Mouse (Mus musculus) forebrain, embryonic 11.5 days (tissue): Measurements from ENCODE around the gene Snrpa1. TPM values are rescaled to one million over a fixed set of nuclear protein-coding genes. Genes with fewer than 3 reads are reported as not detected.

Experiments used
- ATAC-seq: fragments of 200-750 bp; cut with Nextera tagmentation; replicated peaks from 2 replicates; pipeline ENCODE4 v1.8.0; 2017; ENCODE audit warnings: moderate TSS enrichment; ENCODE audit not compliant: low FRiP score
- DNase-seq: peaks from one replicate; pipeline ENCODE4 v3.0.0-alpha.2; 2017; ENCODE audit warnings: low spot score
- H3K27ac ChIP-seq: fragments of 300-500 bp; sonication (generic); 2 replicates; pipeline ENCODE4 v1.5.1; 2014; ENCODE audit warnings: low read depth, low read length
- H3K27me3 ChIP-seq: fragments of 300-500 bp; sonication (generic); 2 replicates; pipeline ENCODE4 v1.6.1; 2014; ENCODE audit warnings: mild to moderate bottlenecking, low read length, mixed read lengths; ENCODE audit not compliant: control insufficient read depth, insufficient read depth
- H3K36me3 ChIP-seq: fragments of 300-500 bp; sonication (generic); 2 replicates; pipeline ENCODE4 v1.6.1; 2014; ENCODE audit warnings: mild to moderate bottlenecking, low read length, moderate library complexity, mixed read lengths; ENCODE audit not compliant: control insufficient read depth, insufficient read depth
- H3K4me1 ChIP-seq: fragments of 300-500 bp; sonication (generic); replicated peaks from 2 replicates; pipeline ENCODE4 v1.6.1; 2014; ENCODE audit warnings: low read length, mixed read lengths; ENCODE audit not compliant: control insufficient read depth, insufficient read depth
- H3K4me2 ChIP-seq: fragments of 300-500 bp; sonication (generic); 2 replicates; pipeline ENCODE4 v1.6.1; 2014; ENCODE audit warnings: low read depth, mild to moderate bottlenecking, low read length, moderate library complexity, mixed read lengths; ENCODE audit not compliant: severe bottlenecking
- H3K4me3 ChIP-seq: fragments of 300-500 bp; sonication (generic); 2 replicates; pipeline ENCODE4 v1.5.1; 2014; ENCODE audit warnings: low read depth, low read length
- H3K9ac ChIP-seq: fragments of 300-500 bp; sonication (generic); 2 replicates; pipeline ENCODE4 v1.6.1; 2014; ENCODE audit warnings: low read length
- H3K9me3 ChIP-seq: fragments of 300-500 bp; sonication (generic); 2 replicates; pipeline ENCODE4 v1.6.1; 2016; ENCODE audit warnings: low read length, mixed read lengths; ENCODE audit not compliant: control insufficient read depth
- WGBS: fragments of 180-500 bp; shearing (Covaris S2); extraction: QIAGEN DNeasy Blood & Tissue Kit; methylation state at CpG from one replicate; pipeline ENCODE4 v1.1.7; 2014; 5-methylcytosine and 5-hydroxymethylcytosine counted together
- polyA plus RNA-seq: library from polyadenylated mRNA; unstranded; fragments of >200 nt; fragmentation: Nextera tagmentation; extraction: Ambion mirVana; gene quantifications from 2 replicates; pipeline ENCODE4 v1.2.1, GENCODE M21; 2014

Gene Snrpa1
- polyA plus RNA-seq, 1 experiment from 2014 or later: 250 TPM

DNA sequence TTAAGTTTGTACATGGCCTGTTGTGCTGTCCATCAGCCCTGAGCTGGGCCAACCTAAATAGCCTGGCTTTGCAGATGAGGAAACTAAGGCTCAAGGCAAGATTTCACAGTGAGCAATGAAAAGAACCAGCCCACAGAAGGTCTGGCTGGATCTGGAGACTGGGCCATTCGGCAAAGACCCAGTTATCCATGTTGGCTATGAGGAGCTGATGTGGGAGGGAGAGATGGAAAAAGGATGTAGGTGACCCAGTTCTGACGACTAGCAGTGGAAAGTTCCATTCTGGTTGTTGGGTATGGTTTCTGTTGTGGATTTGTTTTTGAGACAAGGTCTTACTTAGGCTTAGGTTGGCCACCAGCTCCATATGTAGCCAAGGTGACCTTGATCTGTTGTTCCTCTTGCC, 29.3 kb downstream of the Snrpa1 start:
- Histone ChIP-seq H3K27me3 (no peaks in the 10 kb centered on the region), H3K4me3 (no peak overlapping the region), H3K4me2 (no peak overlapping the region), H3K9me3 (no peaks in the 10 kb centered on the region), H3K27ac (no peak overlapping the region), H3K36me3 (peaks cover 13% of the 10 kb centered on the region; the same call in 1 of the 2 replicates), H3K9ac (no peak overlapping the region), H3K4me1 (no peaks in the 10 kb centered on the region)
- ATAC-seq (no peak), DNase-seq (no peak)
- WGBS: 90% methylated on average over 2 of the region's 2 CpGs

DNA sequence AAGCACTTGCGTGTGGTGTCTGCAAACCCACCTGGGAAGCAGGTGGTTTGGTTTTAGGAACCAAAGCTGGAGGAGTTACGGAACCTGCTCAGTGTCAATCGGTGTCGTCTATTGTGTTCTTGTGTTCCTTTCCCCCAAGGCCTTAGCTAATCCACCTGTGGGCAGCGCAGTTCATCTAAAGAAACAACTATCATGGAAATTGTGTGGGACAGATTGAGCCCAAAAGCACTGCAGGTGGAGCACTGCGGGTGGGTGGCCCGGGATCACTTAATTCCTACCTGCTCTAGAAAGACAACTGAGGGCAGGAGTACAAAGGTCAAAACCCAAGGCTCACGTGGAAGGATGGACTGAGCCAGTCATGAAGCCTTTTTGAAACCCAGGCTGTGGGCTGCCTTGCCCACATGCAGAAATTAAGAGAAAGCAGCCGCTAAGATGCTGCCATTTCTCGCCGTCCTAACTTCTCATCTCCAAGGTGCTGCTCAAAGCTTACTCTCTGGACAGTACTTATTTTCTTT, 31.9 kb downstream of the Snrpa1 start:
- Histone ChIP-seq H3K4me2 (no peak overlapping the region), H3K9ac (no peak overlapping the region), H3K27ac (no peak overlapping the region), H3K27me3 (no peaks in the 10 kb centered on the region), H3K4me1 (no peaks in the 10 kb centered on the region), H3K9me3 (no peaks in the 10 kb centered on the region), H3K36me3 (peaks cover 13% of the 10 kb centered on the region; the same call in 1 of the 2 replicates), H3K4me3 (no peak overlapping the region)
- WGBS: 78% methylated on average over 11 of the region's 11 CpGs
- DNase-seq: no peak
- no peak for ATAC-seq

- no peak for ATAC-seq
- Histone ChIP-seq H3K4me1 (no peaks in the 10 kb centered on the region), H3K36me3 (peaks cover 13% of the 10 kb centered on the region; the same call in 1 of the 2 replicates), H3K27ac (no peak overlapping the region), H3K4me3 (no peak overlapping the region), H3K4me2 (no peak overlapping the region), H3K9ac (no peak overlapping the region), H3K9me3 (no peaks in the 10 kb centered on the region), H3K27me3 (no peaks in the 10 kb centered on the region)
- no peak for DNase-seq
- 92% methylated on average over 7 of the region's 7 CpGs for WGBS
These were observed 32.8 kb downstream of the Snrpa1 start for GRCm38 (mm10) chr7:66091553-66091952.

DNA sequence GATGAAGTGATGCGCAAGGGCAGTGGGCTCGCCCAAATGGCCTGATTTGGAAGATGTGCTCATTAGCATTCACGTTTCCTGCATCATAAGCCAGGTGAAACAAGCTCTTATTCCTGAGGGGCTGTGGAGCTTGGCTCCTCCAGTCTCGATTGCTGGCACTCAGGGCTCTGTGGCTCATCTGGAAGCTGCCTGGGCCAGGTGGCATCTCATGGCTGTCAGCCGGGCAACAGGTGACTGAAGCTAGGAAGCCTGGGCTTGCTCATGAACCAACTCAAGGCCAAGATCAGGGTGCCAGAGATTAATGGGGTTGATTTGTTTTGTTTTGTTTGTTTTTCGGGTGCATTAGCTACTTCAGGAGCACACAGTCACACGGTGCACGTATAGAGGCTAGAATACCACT, 33.9 kb downstream of the Snrpa1 start:
- Histone ChIP-seq H3K36me3 (peaks cover 11% of the 10 kb centered on the region; the same call in 1 of the 2 replicates), H3K27me3 (no peaks in the 10 kb centered on the region)
- 92% methylated on average over 8 of the region's 8 CpGs for WGBS

DNA sequence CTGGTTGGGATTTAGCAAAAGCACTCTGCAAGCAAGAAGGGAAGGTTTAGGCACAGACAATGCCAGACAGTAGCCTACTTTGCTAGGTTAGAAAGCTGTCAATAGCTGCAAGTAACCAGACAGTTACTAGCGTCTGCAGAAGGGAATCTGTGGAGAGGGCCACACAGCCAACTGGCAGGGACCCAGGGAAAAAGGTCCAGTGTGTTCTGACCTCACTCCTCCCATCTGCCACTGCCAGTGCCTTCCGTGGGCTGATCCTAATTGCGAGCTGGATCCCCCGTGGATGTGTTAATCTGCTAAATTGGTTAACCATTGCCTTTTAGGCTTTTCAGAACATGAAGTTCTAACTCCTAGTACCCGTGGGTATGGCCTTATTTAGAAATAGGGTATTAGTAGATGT, 35.3 kb downstream of the Snrpa1 start:
- WGBS: 77% methylated on average over 5 of the region's 5 CpGs
- ATAC-seq (no peak), DNase-seq (no peak)
- H3K27me3 ChIP-seq: no peaks in the 10 kb centered on the region; the same call in 1 of the 2 replicates
- H3K36me3 ChIP-seq: peaks cover 2% of the 10 kb centered on the region; the same call in 1 of the 2 replicates
- no peaks in the 10 kb centered on the region for H3K9me3 ChIP-seq
- H3K4me2 ChIP-seq: no peak overlapping the region
- no peak overlapping the region for H3K27ac ChIP-seq
- no peak overlapping the region for H3K9ac ChIP-seq
- H3K4me3 ChIP-seq: no peak overlapping the region
- H3K4me1 ChIP-seq: no peaks in the 10 kb centered on the region

More for the DNA sequence above, 33.9 kb downstream of the Snrpa1 start:
- DNase-seq (no peak), ATAC-seq (no peak)
- Histone ChIP-seq H3K9me3 (no peaks in the 10 kb centered on the region), H3K27ac (no peak overlapping the region), H3K4me2 (no peak overlapping the region), H3K4me1 (no peaks in the 10 kb centered on the region), H3K4me3 (no peak overlapping the region), H3K9ac (no peak overlapping the region)

DNA sequence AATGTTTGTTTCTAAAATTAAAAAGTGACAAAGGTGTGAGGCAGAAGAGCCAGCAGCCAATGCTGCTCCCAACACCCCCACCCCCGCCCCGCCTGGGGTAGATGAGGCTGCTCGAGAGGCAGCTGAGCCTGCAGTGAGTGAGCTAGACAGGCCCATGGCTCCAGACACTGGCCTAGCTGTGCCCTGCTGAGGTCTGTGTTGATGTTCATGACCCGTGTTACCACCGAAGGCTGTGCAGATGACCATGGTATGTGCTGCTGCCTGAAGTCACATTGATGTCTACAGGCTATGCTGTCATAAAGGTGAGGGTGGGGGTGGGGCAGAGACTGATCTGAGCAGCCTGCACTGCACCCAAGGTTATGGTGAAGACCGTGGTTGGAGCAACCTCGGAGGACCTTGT, 40.0 kb downstream of the Snrpa1 start:
- no peak overlapping the region for H3K9ac ChIP-seq
- H3K27ac ChIP-seq: no peak overlapping the region
- ATAC-seq (no peak), DNase-seq (no peak)
- H3K36me3 ChIP-seq: no peaks in the 10 kb centered on the region
- H3K4me3 ChIP-seq: no peak overlapping the region
- no peaks in the 10 kb centered on the region for H3K4me1 ChIP-seq
- H3K27me3 ChIP-seq: no peaks in the 10 kb centered on the region; the same call in 1 of the 2 replicates
- WGBS: 86% methylated on average over 7 of the region's 7 CpGs
- H3K4me2 ChIP-seq: no peak overlapping the region
- no peaks in the 10 kb centered on the region for H3K9me3 ChIP-seq

- WGBS: 6% methylated on average over 4 of the region's 4 CpGs
- no peak overlapping the region for H3K4me3 ChIP-seq
- H3K4me1 ChIP-seq: no peaks in the 10 kb centered on the region
- no peak for ATAC-seq
- H3K27ac ChIP-seq: no peak overlapping the region
- no peaks in the 10 kb centered on the region; the same call in 1 of the 2 replicates for H3K27me3 ChIP-seq
- no peaks in the 10 kb centered on the region for H3K36me3 ChIP-seq
- H3K4me2 ChIP-seq: no peak overlapping the region
- no peak overlapping the region for H3K9ac ChIP-seq
- DNase-seq: no peak
- no peaks in the 10 kb centered on the region for H3K9me3 ChIP-seq
These were observed 43.1 kb downstream of the Snrpa1 start for GRCm38 (mm10) chr7:66101866-66102265.

- ATAC-seq (no peak), DNase-seq (no peak)
- no peak overlapping the region for H3K27ac ChIP-seq
- no peaks in the 10 kb centered on the region for H3K36me3 ChIP-seq
- peaks cover 2% of the 10 kb centered on the region; the same call in 1 of the 2 replicates for H3K27me3 ChIP-seq
- H3K9me3 ChIP-seq: no peaks in the 10 kb centered on the region
- no peak overlapping the region for H3K4me3 ChIP-seq
- WGBS: 88% methylated on average over 5 of the region's 5 CpGs
- H3K4me1 ChIP-seq: no peaks in the 10 kb centered on the region; the same call in 1 of the 2 replicates
- H3K9ac ChIP-seq: no peak overlapping the region
- H3K4me2 ChIP-seq: no peak overlapping the region
These were observed 45.7 kb downstream of the Snrpa1 start for GRCm38 (mm10) chr7:66104531-66104930.

DNA sequence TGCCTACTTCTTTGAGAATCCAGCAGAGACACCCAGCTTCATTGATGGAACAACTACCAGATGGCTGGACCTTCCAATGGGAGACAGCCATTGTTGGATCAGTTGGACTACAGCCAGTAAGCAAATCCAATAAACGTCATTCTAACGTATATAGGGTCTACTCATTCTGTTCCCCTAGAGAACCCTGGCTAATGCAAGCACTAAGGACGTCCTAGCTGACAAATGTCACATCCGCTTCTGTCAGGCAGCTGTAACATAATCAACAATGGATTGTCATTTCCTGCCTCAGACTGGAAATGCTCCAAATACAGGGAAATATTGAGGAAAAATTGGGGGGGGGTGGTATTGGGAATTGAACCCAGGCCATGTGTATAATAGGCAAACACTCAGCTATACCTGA, 47.0 kb downstream of the Snrpa1 start:
- Histone ChIP-seq H3K4me1 (no peaks in the 10 kb centered on the region; the same call in 1 of the 2 replicates), H3K9ac (no peak overlapping the region), H3K9me3 (no peaks in the 10 kb centered on the region), H3K27me3 (peaks cover 2% of the 10 kb centered on the region; the same call in 1 of the 2 replicates), H3K4me3 (no peak overlapping the region), H3K4me2 (no peak overlapping the region), H3K27ac (no peak overlapping the region), H3K36me3 (no peaks in the 10 kb centered on the region)
- 78% methylated on average over 4 of the region's 4 CpGs for WGBS
- no peak for ATAC-seq
- DNase-seq: no peak
